Mouse (Mus musculus) lung, embryonic 14.5 days (tissue): ENCODE data around the gene Ccl17. TPM values are rescaled to one million over a fixed set of nuclear protein-coding genes. Genes with fewer than 3 reads are reported as not detected.

Experiments used
- ATAC-seq: fragments of 200-750 bp; cut with Nextera tagmentation; 2 replicates; pipeline ENCODE4 v1.8.0; 2017; ENCODE audit warnings: mild to moderate bottlenecking, moderate TSS enrichment, moderate library complexity; ENCODE audit not compliant: insufficient read depth
- DNase-seq: peaks from one replicate; pipeline ENCODE4 v3.0.0-alpha.2; 2015
- H3K27ac ChIP-seq: fragments of 300-500 bp; sonication (generic); 2 replicates; pipeline ENCODE4 v1.5.1; 2014; ENCODE audit warnings: low read depth, mild to moderate bottlenecking, moderate library complexity
- H3K27me3 ChIP-seq: fragments of 300-500 bp; sonication (generic); 2 replicates; pipeline ENCODE4 v1.6.1; 2014; ENCODE audit warnings: low read length, control low read depth; ENCODE audit not compliant: insufficient read depth
- H3K36me3 ChIP-seq: fragments of 300-500 bp; sonication (generic); 2 replicates; pipeline ENCODE4 v1.6.1; 2014; ENCODE audit warnings: control low read depth; ENCODE audit not compliant: insufficient read depth
- H3K4me1 ChIP-seq: fragments of 300-500 bp; sonication (generic); 2 replicates; pipeline ENCODE4 v1.6.1; 2014; ENCODE audit warnings: antibody characterized with exemption, control low read depth; ENCODE audit not compliant: insufficient read depth
- H3K4me2 ChIP-seq: fragments of 300-500 bp; sonication (generic); 2 replicates; pipeline ENCODE4 v1.6.1; 2014; ENCODE audit warnings: mild to moderate bottlenecking
- H3K4me3 ChIP-seq: fragments of 300-500 bp; sonication (generic); 2 replicates; pipeline ENCODE4 v1.5.1; 2014; ENCODE audit warnings: low read depth, low read length
- H3K9ac ChIP-seq: fragments of 300-500 bp; sonication (generic); 2 replicates; pipeline ENCODE4 v1.6.1; 2014
- H3K9me3 ChIP-seq: fragments of 300-500 bp; sonication (generic); 2 replicates; pipeline ENCODE4 v1.6.1; 2016; ENCODE audit warnings: low read depth, low read length, control low read depth
- CTCF ChIP-seq: IDR thresholded peaks from 2 replicates; pipeline ENCODE4 v1.5.1; 2016; ENCODE audit warnings: antibody characterized with exemption, low read depth
- WGBS: fragments of 180-500 bp; shearing (Covaris S2); extraction: QIAGEN DNeasy Blood & Tissue Kit; methylation state at CpG from one replicate; pipeline ENCODE4 v1.1.7; 2014; 5-methylcytosine and 5-hydroxymethylcytosine counted together
- polyA plus RNA-seq: library from polyadenylated mRNA; unstranded; fragments of >200 nt; fragmentation: Nextera tagmentation; extraction: Ambion mirVana; gene quantifications from 2 replicates; pipeline ENCODE4 v1.2.1, GENCODE M21; 2014

The Ccl17 gene
- polyA plus RNA-seq, 1 experiment from 2014 or later = not detected

DNA sequence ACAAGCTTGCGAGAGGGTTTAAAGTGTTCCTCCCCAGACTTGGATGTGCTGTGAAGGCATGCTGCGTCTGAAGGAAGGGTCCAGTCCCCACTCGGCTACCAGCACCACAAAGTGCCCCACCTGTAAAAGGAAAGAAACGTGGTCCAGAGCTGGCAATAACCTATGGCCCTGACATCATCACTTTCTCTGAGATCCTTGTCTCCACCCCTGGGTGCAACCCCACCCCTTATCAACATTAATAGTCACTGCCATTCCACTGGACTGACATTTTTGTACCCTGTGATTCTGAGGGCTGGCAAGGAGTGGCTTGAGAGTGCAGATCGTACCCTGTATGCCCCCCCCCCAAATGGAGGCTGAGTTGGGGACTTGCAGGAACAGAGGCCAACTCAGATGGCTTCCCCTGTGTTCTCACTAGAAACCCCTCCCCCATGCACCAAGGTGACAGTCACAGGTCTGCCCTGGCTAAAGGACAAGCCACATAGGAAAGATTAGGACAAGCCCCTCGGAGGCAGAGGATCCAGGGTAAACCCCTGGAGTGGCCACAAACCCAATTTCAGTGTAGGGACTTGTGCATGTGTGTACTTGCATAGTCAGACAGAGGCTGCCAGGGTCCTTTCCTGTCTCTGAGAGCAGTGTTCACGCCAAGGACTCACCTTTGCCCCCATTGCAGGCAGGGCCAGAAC is 29.0 kb upstream of the Ccl17 start:
- Histone ChIP-seq H3K9me3 (no peaks in the 10 kb centered on the region), H3K27ac (no peak overlapping the region), H3K27me3 (no peaks in the 10 kb centered on the region), H3K9ac (no peak overlapping the region), H3K4me1 (peaks cover 13% of the 10 kb centered on the region), H3K36me3 (no peaks in the 10 kb centered on the region), H3K4me3 (no peak overlapping the region), H3K4me2 (0 out of 2 replicates have a peak overlapping the region, but pooled peaks have one; percentile 12)
- ATAC-seq (no peak), DNase-seq (no peak)
- WGBS = 55% methylated on average over 7 of the region's 7 CpGs
- no peak for TF ChIP-seq CTCF

DNA sequence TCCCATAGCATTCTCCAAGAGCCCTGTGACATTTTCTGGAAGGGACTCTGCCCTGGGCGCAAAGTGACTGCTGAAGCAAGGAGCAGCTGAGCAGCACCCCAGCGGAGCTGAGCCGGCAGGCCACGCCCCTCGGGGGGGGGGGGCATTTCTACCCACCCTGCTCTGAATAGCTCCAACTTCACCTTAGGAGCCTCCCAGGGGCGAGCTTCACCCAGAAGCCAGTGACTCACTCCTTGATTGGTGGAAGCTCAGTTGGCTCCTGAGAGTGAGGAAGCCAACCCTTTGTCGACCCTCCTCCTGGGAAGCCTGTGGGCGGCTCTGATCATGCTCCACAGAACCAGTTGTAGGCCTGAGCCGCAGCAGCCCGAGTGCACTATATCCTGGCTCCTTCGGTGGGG is 28.4 kb upstream of the Ccl17 start:
- H3K9ac ChIP-seq = no peak overlapping the region
- DNase-seq (peak; percentile 36), ATAC-seq (peak; percentile 76)
- H3K27me3 ChIP-seq = no peaks in the 10 kb centered on the region
- WGBS = 7% methylated on average over 11 of the region's 11 CpGs
- no peaks in the 10 kb centered on the region for H3K9me3 ChIP-seq
- H3K4me3 ChIP-seq = no peak overlapping the region
- H3K4me1 ChIP-seq = peaks cover 13% of the 10 kb centered on the region
- no peak for TF ChIP-seq CTCF
- no peak overlapping the region for H3K27ac ChIP-seq
- H3K4me2 ChIP-seq = 0 out of 2 replicates have a peak overlapping the region, but pooled peaks have one; percentile 12
- no peaks in the 10 kb centered on the region for H3K36me3 ChIP-seq

DNA sequence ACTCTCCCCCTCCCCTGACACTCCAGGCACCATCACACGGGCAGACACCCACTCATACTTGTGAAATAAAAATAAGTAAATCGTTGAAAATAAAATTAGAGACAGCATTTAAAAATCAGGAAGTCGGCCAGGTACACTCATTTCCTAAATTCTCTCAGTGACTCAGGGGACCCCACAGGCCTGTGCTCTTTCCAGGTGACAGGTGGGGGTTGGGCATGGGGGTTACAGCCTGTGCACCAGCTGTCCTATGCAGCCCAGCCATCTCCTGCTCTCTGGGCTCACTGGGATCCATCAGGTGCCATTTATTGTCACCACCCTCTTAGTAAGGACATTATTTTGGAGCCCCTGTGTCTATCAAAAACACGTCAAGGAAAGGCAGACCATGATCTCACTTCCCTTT is 26.4 kb upstream of the Ccl17 start:
- Histone ChIP-seq H3K4me2 (no peak overlapping the region), H3K27me3 (no peaks in the 10 kb centered on the region), H3K9me3 (no peaks in the 10 kb centered on the region), H3K9ac (no peak overlapping the region), H3K36me3 (no peaks in the 10 kb centered on the region), H3K4me3 (no peak overlapping the region), H3K27ac (no peak overlapping the region), H3K4me1 (peaks cover 2% of the 10 kb centered on the region; the same call in 1 of the 2 replicates)
- ATAC-seq (no peak), DNase-seq (no peak)
- 70% methylated on average over 4 of the region's 4 CpGs for WGBS
- no peak for TF ChIP-seq CTCF

DNA sequence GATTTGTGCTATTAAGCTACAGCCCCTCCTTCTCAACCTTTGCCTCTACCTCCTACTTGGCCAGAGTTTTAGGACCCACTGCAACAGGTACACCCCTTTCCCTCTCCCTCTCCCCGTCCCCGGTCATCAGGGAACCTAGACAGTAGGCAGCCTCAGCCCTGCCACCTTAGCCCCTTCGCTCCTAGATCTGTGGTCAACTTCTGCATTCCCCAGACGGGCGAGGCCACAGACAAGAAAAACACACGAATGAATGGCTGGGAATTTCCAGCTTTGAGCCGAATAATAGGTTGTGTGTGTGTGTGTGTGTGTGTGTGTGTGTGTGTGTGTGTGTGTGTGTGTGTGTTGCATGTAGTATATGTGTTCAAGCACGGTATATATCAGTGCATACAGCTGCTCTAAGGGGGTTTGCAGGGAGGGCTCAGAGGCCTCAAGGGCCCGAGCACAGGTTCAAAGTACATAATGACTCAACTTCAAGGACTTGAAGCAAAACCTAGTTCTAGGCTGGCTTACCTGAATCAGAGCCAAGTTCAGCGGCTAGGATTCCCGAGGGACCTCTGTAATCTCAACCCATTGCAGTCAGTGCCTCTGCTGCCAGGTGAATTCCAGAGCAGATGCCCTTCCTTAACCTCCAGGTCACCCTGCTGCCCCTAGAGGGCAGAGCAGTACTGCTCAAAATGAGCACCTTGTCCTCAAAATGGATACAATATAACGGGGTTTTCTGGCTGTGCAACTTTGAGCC is 24.8 kb upstream of the Ccl17 start:
- peaks cover 2% of the 10 kb centered on the region; the same call in 1 of the 2 replicates for H3K4me1 ChIP-seq
- no peak overlapping the region for H3K9ac ChIP-seq
- H3K4me2 ChIP-seq = no peak overlapping the region
- DNase-seq (peak; percentile 61), ATAC-seq (peak; percentile 48; the same call in 1 of the 2 replicates)
- H3K9me3 ChIP-seq = no peaks in the 10 kb centered on the region
- no peaks in the 10 kb centered on the region for H3K36me3 ChIP-seq
- peak; percentile 53 for TF ChIP-seq CTCF
- H3K4me3 ChIP-seq = no peak overlapping the region
- 42% methylated on average over 12 of the region's 12 CpGs for WGBS
- no peak overlapping the region; the same call in 1 of the 2 replicates for H3K27ac ChIP-seq
- no peaks in the 10 kb centered on the region for H3K27me3 ChIP-seq

DNA sequence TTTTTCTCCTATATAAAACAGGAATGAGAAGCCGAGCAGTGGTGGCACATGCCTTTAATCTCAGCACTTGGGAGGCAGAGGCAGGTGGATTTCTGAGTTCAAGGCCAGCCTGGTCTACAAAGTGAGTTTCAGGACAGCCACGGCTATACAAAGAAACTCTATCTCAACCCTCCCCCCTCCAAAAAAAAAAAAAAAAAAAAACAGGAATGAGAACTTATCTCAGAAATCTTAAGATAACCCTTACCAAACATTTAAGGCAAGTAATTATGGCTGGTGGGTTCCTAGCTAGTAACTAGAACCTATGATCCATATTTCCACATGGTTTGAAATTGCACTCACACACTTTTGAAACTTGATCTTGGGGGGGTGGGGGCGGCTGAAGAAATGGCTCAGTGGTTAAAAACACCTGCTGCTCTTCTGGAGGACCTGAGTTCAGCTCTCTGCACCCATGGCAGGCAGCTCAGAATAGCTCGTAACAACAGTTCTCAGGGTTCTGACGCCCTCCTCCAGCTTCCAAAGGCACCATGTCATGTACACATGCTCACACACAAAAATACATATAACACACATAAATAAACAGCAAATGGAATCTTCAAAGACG is 24.2 kb upstream of the Ccl17 start:
- Histone ChIP-seq H3K27ac (no peak overlapping the region), H3K4me2 (no peak overlapping the region), H3K9ac (no peak overlapping the region), H3K9me3 (no peaks in the 10 kb centered on the region), H3K4me3 (no peak overlapping the region), H3K4me1 (peaks cover 2% of the 10 kb centered on the region; the same call in 1 of the 2 replicates), H3K36me3 (no peaks in the 10 kb centered on the region), H3K27me3 (no peaks in the 10 kb centered on the region)
- no peak for DNase-seq
- ATAC-seq = no peak
- WGBS = 63% methylated on average over 6 of the region's 6 CpGs
- TF ChIP-seq CTCF = no peak

DNA sequence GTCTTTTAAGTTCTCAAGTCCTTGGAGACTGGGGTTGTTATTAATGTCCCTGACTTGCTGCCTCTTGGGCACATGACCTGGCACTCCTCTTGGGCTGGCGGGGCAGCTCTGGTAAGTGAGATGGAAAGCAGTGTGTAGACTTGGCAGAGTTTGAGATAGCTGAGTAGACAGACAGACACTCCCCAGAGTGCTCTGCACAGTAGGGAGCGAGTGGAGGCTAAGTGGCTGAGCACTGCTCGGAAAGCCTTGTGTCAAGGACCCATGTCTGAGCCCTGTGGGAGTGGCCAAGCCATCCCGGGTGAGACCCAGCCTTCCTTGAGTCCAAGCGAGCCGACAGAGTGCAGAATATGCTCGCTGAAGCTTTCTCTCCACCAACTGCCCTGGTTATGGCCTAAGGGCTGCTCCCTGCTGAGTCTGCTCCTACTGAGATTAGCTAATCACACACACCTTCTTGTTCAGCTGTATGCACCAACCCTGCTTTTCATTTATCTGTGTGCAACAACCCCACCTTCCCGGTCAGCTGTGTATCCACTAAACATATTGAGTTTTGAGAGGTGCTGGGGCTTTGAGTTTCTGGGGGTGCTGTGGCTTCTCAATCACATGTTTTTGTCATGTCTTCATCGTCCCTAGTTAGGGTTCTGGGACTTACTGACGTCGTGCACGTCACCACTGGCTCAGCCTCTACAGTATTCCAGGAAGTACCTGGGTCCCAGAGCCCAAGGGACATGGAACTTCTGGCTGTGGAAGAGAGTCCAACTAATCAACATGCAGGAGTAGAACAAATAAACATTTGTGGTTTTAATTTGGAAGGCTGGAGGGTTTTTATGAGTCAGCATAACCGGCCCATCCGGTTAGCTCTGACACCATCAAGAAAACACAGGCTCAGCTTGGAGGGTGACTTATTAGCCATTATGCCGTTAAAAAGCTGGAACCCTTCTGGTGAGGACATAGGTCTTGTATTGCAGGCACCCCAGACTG is 22.4 kb upstream of the Ccl17 start:
- ATAC-seq = peak; percentile 68; the same call in 1 of the 2 replicates
- Histone ChIP-seq H3K27ac (peak overlapping the region; percentile 26; the same call in 1 of the 2 replicates), H3K4me2 (no peak overlapping the region), H3K4me1 (no peaks in the 10 kb centered on the region), H3K9ac (no peak overlapping the region), H3K27me3 (no peaks in the 10 kb centered on the region), H3K36me3 (no peaks in the 10 kb centered on the region), H3K4me3 (no peak overlapping the region), H3K9me3 (no peaks in the 10 kb centered on the region)
- 58% methylated on average over 15 of the region's 15 CpGs for WGBS
- no peak for TF ChIP-seq CTCF
- no peak for DNase-seq
